Mouse (Mus musculus) granulocyte monocyte progenitor cell, adult 5-6 weeks (primary cell): Measurements from ENCODE around the gene Cd164l2. TPM values are rescaled to one million over a fixed set of nuclear protein-coding genes. Genes with fewer than 3 reads are reported as not detected.

ENCODE experiments used
- total RNA-seq, 2 experiments: library from RNA; stranded (forward) in 1 of 2; stranded (reverse) in 1 of 2; fragments of 200-712, 200-1000 nt in 1 of 2; fragments of >200 nt in 1 of 2; fragmentation: Nextera tagmentation in 1 of 2; gene quantifications; 2 replicates each; pipeline ENCODE4 v1.2.3; 2014 to 2017

Gene Cd164l2
- total RNA-seq, 2 experiments from 2014 or later, result not detected

Other genes starting within 250 kb of the Cd164l2 start
- gene Fgr, start 238.0 kb upstream of the Cd164l2 start, total RNA-seq (2014; fragmentation: Nextera tagmentation), result not detected in 2 replicates
- 0.99 and 2.4 TPM in 2 replicates for gene Fgr, start 238.0 kb upstream of the Cd164l2 start, total RNA-seq (2017)
- 1.3 and 4.7 TPM in 2 replicates for gene Ahdc1, start 200.9 kb upstream of the Cd164l2 start, total RNA-seq (2014; fragmentation: Nextera tagmentation)
- 0.26 and 0.93 TPM in 2 replicates for gene Ahdc1, start 200.9 kb upstream of the Cd164l2 start, total RNA-seq (2017)
- gene Wasf2, start 81.6 kb upstream of the Cd164l2 start, total RNA-seq (2014; fragmentation: Nextera tagmentation), result 109 and 147 TPM in 2 replicates
- gene Wasf2, start 81.6 kb upstream of the Cd164l2 start, total RNA-seq (2017), result 34.1 and 37.3 TPM in 2 replicates
- gene Gpr3, start 405 bp downstream of the Cd164l2 start, total RNA-seq (2014; fragmentation: Nextera tagmentation), result not detected in 2 replicates
- 0.36 TPM in 1 of 2 replicates, not detected in the other for gene Gpr3, start 405 bp downstream of the Cd164l2 start, total RNA-seq (2017)
- 0.19 and 2.0 TPM in 2 replicates for gene Map3k6, start 28.7 kb downstream of the Cd164l2 start, total RNA-seq (2014; fragmentation: Nextera tagmentation)
- 3.7 and 4.1 TPM in 2 replicates for gene Map3k6, start 28.7 kb downstream of the Cd164l2 start, total RNA-seq (2017)
- gene Sytl1, start 51.0 kb downstream of the Cd164l2 start, total RNA-seq (2014; fragmentation: Nextera tagmentation), result 1.8 and 6.1 TPM in 2 replicates
- gene Sytl1, start 51.0 kb downstream of the Cd164l2 start, total RNA-seq (2017), result 2.2 and 2.6 TPM in 2 replicates
- gene Tmem222, start 65.7 kb downstream of the Cd164l2 start, total RNA-seq (2014; fragmentation: Nextera tagmentation), result 52.0 and 54.1 TPM in 2 replicates
- 16.0 and 20.0 TPM in 2 replicates for gene Tmem222, start 65.7 kb downstream of the Cd164l2 start, total RNA-seq (2017)
- gene Wdtc1, start 141.3 kb downstream of the Cd164l2 start, total RNA-seq (2014; fragmentation: Nextera tagmentation), result 10.2 and 10.7 TPM in 2 replicates
- gene Wdtc1, start 141.3 kb downstream of the Cd164l2 start, total RNA-seq (2017), result 7.2 and 9.1 TPM in 2 replicates
- gene Slc9a1, start 157.6 kb downstream of the Cd164l2 start, total RNA-seq (2014; fragmentation: Nextera tagmentation), result 17.4 and 22.1 TPM in 2 replicates
- gene Slc9a1, start 157.6 kb downstream of the Cd164l2 start, total RNA-seq (2017), result 9.9 and 14.6 TPM in 2 replicates